Mouse (Mus musculus) midbrain, embryonic 13.5 days (tissue): ENCODE data around the gene Mfsd4a. TPM values are rescaled to one million over a fixed set of nuclear protein-coding genes. Genes with fewer than 3 reads are reported as not detected.

Experiments
- ATAC-seq: fragments of 200-750 bp; cut with Nextera tagmentation; 2 replicates; pipeline ENCODE4 v1.8.0; 2017; ENCODE audit warnings: mild to moderate bottlenecking, moderate TSS enrichment, moderate library complexity
- H3K27ac ChIP-seq: fragments of 300-500 bp; sonication (generic); 2 replicates; pipeline ENCODE4 v1.5.1; 2015; ENCODE audit warnings: inconsistent platforms, mild to moderate bottlenecking, moderate library complexity
- H3K27me3 ChIP-seq: fragments of 300-500 bp; sonication (generic); 2 replicates; pipeline ENCODE4 v1.6.1; 2015; ENCODE audit warnings: mild to moderate bottlenecking, inconsistent platforms
- H3K36me3 ChIP-seq: fragments of 300-500 bp; sonication (generic); 2 replicates; pipeline ENCODE4 v1.6.1; 2015; ENCODE audit warnings: mild to moderate bottlenecking, inconsistent platforms
- H3K4me1 ChIP-seq: fragments of 300-500 bp; sonication (generic); replicated peaks from 2 replicates; pipeline ENCODE4 v1.6.1; 2015; ENCODE audit warnings: inconsistent platforms
- H3K4me2 ChIP-seq: fragments of 300-500 bp; sonication (generic); replicated peaks from 2 replicates; pipeline ENCODE4 v1.6.1; 2015; ENCODE audit warnings: moderate library complexity, mild to moderate bottlenecking, inconsistent platforms
- H3K4me3 ChIP-seq: fragments of 300-500 bp; sonication (generic); replicated peaks from 2 replicates; pipeline ENCODE4 v1.5.1; 2015; ENCODE audit warnings: mild to moderate bottlenecking, inconsistent platforms
- H3K9ac ChIP-seq: fragments of 300-500 bp; sonication (generic); replicated peaks from 2 replicates; pipeline ENCODE4 v1.6.1; 2015; ENCODE audit warnings: mild to moderate bottlenecking, inconsistent platforms
- H3K9me3 ChIP-seq: fragments of 300-500 bp; sonication (generic); 2 replicates; pipeline ENCODE4 v1.6.1; 2016; ENCODE audit warnings: mild to moderate bottlenecking, inconsistent platforms
- WGBS: fragments of 180-500 bp; shearing (Covaris S2); methylation state at CpG from one replicate; pipeline ENCODE4 v1.1.7; 2015; 5-methylcytosine and 5-hydroxymethylcytosine counted together
- polyA plus RNA-seq: library from polyadenylated mRNA; unstranded; fragments of >200 nt; fragmentation: Nextera tagmentation; extraction: Ambion mirVana; gene quantifications from 2 replicates; pipeline ENCODE4 v1.2.1, GENCODE M21; 2015

Mfsd4a gene
- polyA plus RNA-seq, 1 experiment from 2014 or later, result 8.0 TPM

GRCm38 (mm10) chr1:132032172-132032571 is 35.7 kb downstream of the Mfsd4a start:
- Histone ChIP-seq H3K9me3 (no peaks in the 10 kb centered on the region), H3K36me3 (peaks cover 56% of the 10 kb centered on the region), H3K27ac (no peak overlapping the region), H3K4me2 (no peak overlapping the region), H3K9ac (no peak overlapping the region), H3K4me1 (no peaks in the 10 kb centered on the region), H3K27me3 (no peaks in the 10 kb centered on the region), H3K4me3 (no peak overlapping the region)
- 92% methylated on average over 7 of the region's 7 CpGs for WGBS
- ATAC-seq, result no peak

GRCm38 (mm10) chr1:132030574-132030973 is 37.3 kb downstream of the Mfsd4a start:
- Histone ChIP-seq H3K9ac (no peak overlapping the region), H3K4me2 (no peak overlapping the region), H3K36me3 (peaks cover 66% of the 10 kb centered on the region), H3K4me1 (no peaks in the 10 kb centered on the region), H3K9me3 (no peaks in the 10 kb centered on the region), H3K27me3 (no peaks in the 10 kb centered on the region), H3K27ac (no peak overlapping the region), H3K4me3 (no peak overlapping the region)
- ATAC-seq, result no peak
- WGBS, result 63% methylated on average over 2 of the region's 2 CpGs

- peaks cover 73% of the 10 kb centered on the region for H3K36me3 ChIP-seq
- H3K4me3 ChIP-seq, result no peak overlapping the region
- H3K9me3 ChIP-seq, result no peaks in the 10 kb centered on the region
- no peak overlapping the region for H3K9ac ChIP-seq
- no peak overlapping the region for H3K27ac ChIP-seq
- no peaks in the 10 kb centered on the region for H3K27me3 ChIP-seq
- no peak for ATAC-seq
- no peaks in the 10 kb centered on the region for H3K4me1 ChIP-seq
- WGBS, result 93% methylated on average over 9 of the region's 9 CpGs
- no peak overlapping the region for H3K4me2 ChIP-seq
These were observed 39.4 kb downstream of the Mfsd4a start for GRCm38 (mm10) chr1:132028413-132028812.

- no peaks in the 10 kb centered on the region for H3K27me3 ChIP-seq
- 95% methylated on average over 5 of the region's 5 CpGs for WGBS
- H3K36me3 ChIP-seq, result peaks cover 73% of the 10 kb centered on the region
These were observed 39.9 kb downstream of the Mfsd4a start for GRCm38 (mm10) chr1:132027978-132028377.

GRCm38 (mm10) chr1:132026925-132027646 is 40.8 kb downstream of the Mfsd4a start:
- H3K4me1 ChIP-seq, result no peaks in the 10 kb centered on the region
- H3K9me3 ChIP-seq, result no peaks in the 10 kb centered on the region
- no peaks in the 10 kb centered on the region for H3K27me3 ChIP-seq
- 98% methylated on average over 11 of the region's 11 CpGs for WGBS
- no peak overlapping the region for H3K9ac ChIP-seq
- H3K4me3 ChIP-seq, result no peak overlapping the region
- ATAC-seq, result no peak
- peaks cover 74% of the 10 kb centered on the region for H3K36me3 ChIP-seq
- H3K27ac ChIP-seq, result no peak overlapping the region
- no peak overlapping the region for H3K4me2 ChIP-seq

More at GRCm38 (mm10) chr1:132027978-132028377, 39.9 kb downstream of the Mfsd4a start:
- no peak for ATAC-seq
- Histone ChIP-seq H3K4me1 (no peaks in the 10 kb centered on the region), H3K9ac (no peak overlapping the region), H3K27ac (no peak overlapping the region), H3K9me3 (no peaks in the 10 kb centered on the region), H3K4me2 (no peak overlapping the region), H3K4me3 (no peak overlapping the region)

GRCm38 (mm10) chr1:132022107-132022506 is 45.8 kb downstream of the Mfsd4a start:
- Histone ChIP-seq H3K36me3 (peaks cover 83% of the 10 kb centered on the region), H3K27me3 (no peaks in the 10 kb centered on the region), H3K4me3 (no peak overlapping the region), H3K4me2 (no peak overlapping the region), H3K9me3 (no peaks in the 10 kb centered on the region), H3K9ac (no peak overlapping the region), H3K4me1 (no peaks in the 10 kb centered on the region), H3K27ac (no peak overlapping the region)
- 89% methylated on average over 3 of the region's 3 CpGs for WGBS
- ATAC-seq, result no peak

GRCm38 (mm10) chr1:132019876-132020275 is 48.0 kb downstream of the Mfsd4a start:
- Histone ChIP-seq H3K4me2 (no peak overlapping the region), H3K9me3 (no peaks in the 10 kb centered on the region), H3K27me3 (no peaks in the 10 kb centered on the region), H3K9ac (no peak overlapping the region), H3K27ac (no peak overlapping the region), H3K4me1 (no peaks in the 10 kb centered on the region), H3K36me3 (peaks cover 80% of the 10 kb centered on the region), H3K4me3 (no peak overlapping the region)
- ATAC-seq, result no peak
- WGBS, result 95% methylated on average over 7 of the region's 7 CpGs

- Histone ChIP-seq H3K36me3 (peaks cover 61% of the 10 kb centered on the region), H3K4me1 (no peaks in the 10 kb centered on the region), H3K27ac (no peak overlapping the region), H3K9ac (no peak overlapping the region), H3K4me2 (no peak overlapping the region), H3K27me3 (no peaks in the 10 kb centered on the region), H3K9me3 (no peaks in the 10 kb centered on the region), H3K4me3 (no peak overlapping the region)
- no peak for ATAC-seq
- WGBS, result 90% methylated on average over 1 of the region's 1 CpGs
These were observed 51.2 kb downstream of the Mfsd4a start for GRCm38 (mm10) chr1:132016691-132017090.

GRCm38 (mm10) chr1:132014800-132015199 is 53.1 kb downstream of the Mfsd4a start:
- Histone ChIP-seq H3K27ac (no peak overlapping the region), H3K4me3 (no peak overlapping the region), H3K27me3 (no peaks in the 10 kb centered on the region), H3K36me3 (peaks cover 46% of the 10 kb centered on the region), H3K9me3 (no peaks in the 10 kb centered on the region), H3K4me2 (no peak overlapping the region), H3K9ac (no peak overlapping the region), H3K4me1 (peaks cover 6% of the 10 kb centered on the region)
- ATAC-seq, result no peak
- 94% methylated on average over 1 of the region's 1 CpGs for WGBS

GRCm38 (mm10) chr1:132012861-132013260 is 55.0 kb downstream of the Mfsd4a start:
- ATAC-seq, result no peak
- Histone ChIP-seq H3K4me3 (no peak overlapping the region), H3K4me2 (no peak overlapping the region), H3K4me1 (peaks cover 20% of the 10 kb centered on the region), H3K27me3 (no peaks in the 10 kb centered on the region), H3K9ac (no peak overlapping the region), H3K27ac (no peak overlapping the region), H3K36me3 (peaks cover 26% of the 10 kb centered on the region), H3K9me3 (no peaks in the 10 kb centered on the region)
- WGBS, result 85% methylated on average over 8 of the region's 8 CpGs

- no peak overlapping the region for H3K9ac ChIP-seq
- ATAC-seq, result no peak
- H3K4me2 ChIP-seq, result no peak overlapping the region
- H3K9me3 ChIP-seq, result no peaks in the 10 kb centered on the region
- H3K4me3 ChIP-seq, result no peak overlapping the region
- H3K36me3 ChIP-seq, result peaks cover 17% of the 10 kb centered on the region
- H3K4me1 ChIP-seq, result peaks cover 22% of the 10 kb centered on the region
- no peaks in the 10 kb centered on the region for H3K27me3 ChIP-seq
- 83% methylated on average over 2 of the region's 2 CpGs for WGBS
- no peak overlapping the region for H3K27ac ChIP-seq
These were observed 56.1 kb downstream of the Mfsd4a start for GRCm38 (mm10) chr1:132011785-132012184.

- Histone ChIP-seq H3K9ac (no peak overlapping the region), H3K4me3 (no peak overlapping the region), H3K27me3 (no peaks in the 10 kb centered on the region), H3K36me3 (peaks cover 13% of the 10 kb centered on the region), H3K9me3 (no peaks in the 10 kb centered on the region), H3K4me1 (peaks cover 26% of the 10 kb centered on the region), H3K4me2 (no peak overlapping the region), H3K27ac (no peak overlapping the region)
- no peak for ATAC-seq
- WGBS, result 91% methylated on average over 17 of the region's 17 CpGs
These were observed 57.0 kb downstream of the Mfsd4a start for GRCm38 (mm10) chr1:132010632-132011501.
